Mouse (Mus musculus) fat pad, adult 2 months (tissue): ENCODE data around the gene Ube2n.
"Not testable (repeated sequence)": the region's sequence is repeated elsewhere in the genome, so short reads cannot be mapped to it uniquely, and the experiment has no call there.

Experiments
- DNase-seq: peaks from one replicate; pipeline ENCODE4 v3.0.0-alpha.2; 2011; ENCODE audit warnings: low read depth, low spot score; ENCODE audit errors: extremely low read depth

The Ube2n gene

GRCm38 (mm10) chr10:95525037-95525675 lies 10.2 kb downstream of the Ube2n start:
- DNase-seq = no peak

- no peak for DNase-seq
Observed at GRCm38 (mm10) chr10:95525871-95526270, 10.9 kb downstream of the Ube2n start.

- DNase-seq = peak; percentile 46
Observed at GRCm38 (mm10) chr10:95526495-95527122, 11.7 kb downstream of the Ube2n start.

- no peak for DNase-seq
Observed at GRCm38 (mm10) chr10:95530551-95531121, 15.7 kb downstream of the Ube2n start.

GRCm38 (mm10) chr10:95532916-95533315 lies 18.0 kb downstream of the Ube2n start:
- DNase-seq = no peak

- DNase-seq = no peak
Observed at GRCm38 (mm10) chr10:95533382-95533781, 18.4 kb downstream of the Ube2n start.

GRCm38 (mm10) chr10:95535399-95536221 lies 20.7 kb downstream of the Ube2n start:
- DNase-seq = no peak

- DNase-seq = no peak
Observed at GRCm38 (mm10) chr10:95536222-95536541, 21.2 kb downstream of the Ube2n start.

- DNase-seq = no peak
Observed at GRCm38 (mm10) chr10:95539260-95539659, 24.3 kb downstream of the Ube2n start.

GRCm38 (mm10) chr10:95539841-95540240 lies 24.9 kb downstream of the Ube2n start:
- no peak for DNase-seq

- DNase-seq = no peak
Observed at GRCm38 (mm10) chr10:95542916-95543315, 28.0 kb downstream of the Ube2n start.

- DNase-seq = no peak
Observed at GRCm38 (mm10) chr10:95543377-95543776, 28.4 kb downstream of the Ube2n start.

GRCm38 (mm10) chr10:95544004-95544403 lies 29.1 kb downstream of the Ube2n start:
- no peak for DNase-seq

- DNase-seq = no peak
Observed at GRCm38 (mm10) chr10:95544651-95545050, 29.7 kb downstream of the Ube2n start.

- no peak for DNase-seq
Observed at GRCm38 (mm10) chr10:95545051-95545450, 30.1 kb downstream of the Ube2n start.

- no peak for DNase-seq
Observed at GRCm38 (mm10) chr10:95546178-95546577, 31.2 kb downstream of the Ube2n start.

GRCm38 (mm10) chr10:95548154-95548826 lies 33.3 kb downstream of the Ube2n start:
- DNase-seq = no peak

GRCm38 (mm10) chr10:95549080-95549479 lies 34.1 kb downstream of the Ube2n start:
- DNase-seq = not testable (repeated sequence)

- DNase-seq = no peak
Observed at GRCm38 (mm10) chr10:95550506-95550905, 35.6 kb downstream of the Ube2n start.

- DNase-seq = no peak
Observed at GRCm38 (mm10) chr10:95551752-95552151, 36.8 kb downstream of the Ube2n start.

- DNase-seq = no peak
Observed at GRCm38 (mm10) chr10:95552326-95552725, 37.4 kb downstream of the Ube2n start.
